Mouse (Mus musculus) right cerebral cortex, postnatal 25 days (tissue): ENCODE results near the gene Zdhhc22.

ENCODE experiments used
- DNase-seq: peaks from one replicate; pipeline ENCODE4 v3.0.0; 2022

Zdhhc22 gene

GRCm38 (mm10) chr12:86989890-86990754 lies at the start of gene Zdhhc22:
TSS of gene Zdhhc22 (minus strand) at chr12:86990430.
- peak; percentile 57 for DNase-seq

GRCm38 (mm10) chr12:87036631-87037030 lies 46.4 kb upstream of the Zdhhc22 start:
- no peak for DNase-seq

GRCm38 (mm10) chr12:87031163-87031763 lies 41.0 kb upstream of the Zdhhc22 start:
- peak; percentile 2 for DNase-seq

GRCm38 (mm10) chr12:87029251-87029976 lies 39.2 kb upstream of the Zdhhc22 start:
- DNase-seq, result no peak

GRCm38 (mm10) chr12:87028068-87028467 lies 37.8 kb upstream of the Zdhhc22 start:
- DNase-seq, result no peak

GRCm38 (mm10) chr12:87027391-87027790 lies 37.2 kb upstream of the Zdhhc22 start:
- no peak for DNase-seq

- DNase-seq, result no peak
Observed at GRCm38 (mm10) chr12:87026871-87027240, 36.6 kb upstream of the Zdhhc22 start.

GRCm38 (mm10) chr12:87026109-87026870 lies 36.1 kb upstream of the Zdhhc22 start:
- DNase-seq, result peak; percentile 74

- DNase-seq, result no peak
Observed at GRCm38 (mm10) chr12:87023456-87023855, 33.2 kb upstream of the Zdhhc22 start.

- no peak for DNase-seq
Observed at GRCm38 (mm10) chr12:87022006-87022405, 31.8 kb upstream of the Zdhhc22 start.

GRCm38 (mm10) chr12:87021040-87021439 lies 30.8 kb upstream of the Zdhhc22 start, which contains the start of gene Tmem63c:
TSS of gene Tmem63c (plus strand) at chr12:87021340.
- DNase-seq, result no peak

- DNase-seq, result no peak
Observed at GRCm38 (mm10) chr12:87018756-87019155, 28.5 kb upstream of the Zdhhc22 start.

- no peak for DNase-seq
Observed at GRCm38 (mm10) chr12:87017041-87017440, 26.8 kb upstream of the Zdhhc22 start.

GRCm38 (mm10) chr12:87004596-87004995 lies 14.4 kb upstream of the Zdhhc22 start:
- no peak for DNase-seq

GRCm38 (mm10) chr12:87003606-87004005 lies 13.4 kb upstream of the Zdhhc22 start:
- DNase-seq, result no peak

GRCm38 (mm10) chr12:87002815-87003214 lies 12.6 kb upstream of the Zdhhc22 start:
- DNase-seq, result no peak

- no peak for DNase-seq
Observed at GRCm38 (mm10) chr12:87002209-87002608, 12.0 kb upstream of the Zdhhc22 start.

- DNase-seq, result no peak
Observed at GRCm38 (mm10) chr12:87000840-87001176, 10.6 kb upstream of the Zdhhc22 start.

GRCm38 (mm10) chr12:87000151-87000839 lies 10.1 kb upstream of the Zdhhc22 start:
- DNase-seq, result no peak

GRCm38 (mm10) chr12:86999283-86999820 lies 9.1 kb upstream of the Zdhhc22 start:
- DNase-seq, result no peak

GRCm38 (mm10) chr12:86998699-86999098 lies 8.5 kb upstream of the Zdhhc22 start:
- DNase-seq, result no peak

GRCm38 (mm10) chr12:86995931-86996330 lies 5.7 kb upstream of the Zdhhc22 start:
- no peak for DNase-seq
